Mouse (Mus musculus) small intestine, adult 2 months (tissue): ENCODE results near the gene Cacna2d3.

Experiments
- CTCF ChIP-seq: fragments of 200-500 bp; IDR thresholded peaks from 2 replicates; pipeline ENCODE4 v1.5.1; 2012; ENCODE audit warnings: low read depth, mild to moderate bottlenecking, control low read depth, inconsistent platforms, low read length, moderate library complexity, mixed read lengths; ENCODE audit not compliant: insufficient replicate concordance, insufficient read length; ENCODE audit errors: extremely low read depth
- POLR2A ChIP-seq: fragments of 200-500 bp; IDR thresholded peaks from 2 replicates; pipeline ENCODE4 v1.6.1; 2012; ENCODE audit warnings: low read depth, mild to moderate bottlenecking, control low read depth, inconsistent platforms, low read length, moderate library complexity

GRCm38 (mm10) chr14:29172207-29172606 lies 549.5 kb downstream of the Cacna2d3 start:
- no peak for TF ChIP-seq CTCF
- TF ChIP-seq POLR2A, result no peak
